Mouse (Mus musculus): ENCODE data around the gene Olfr1031.
"Not testable (repeated sequence)": the region's sequence is repeated elsewhere in the genome, so short reads cannot be mapped to it uniquely, and the experiment has no call there.

Olfr1031 gene

GRCm38 (mm10) chr2:85990004-85990403 lies at the start of gene Olfr1031:
Gene Olfr1031 (plus strand): TSS chr2:85990304.
- DNase-seq (ENCODE audit: low read depth, low spot score), result no peak

GRCm38 (mm10) chr2:85950137-85950536 lies 40.0 kb upstream of the Olfr1031 start, which contains the start of gene Olfr1028:
Gene Olfr1028 (plus strand): TSS chr2:85950437.
- DNase-seq (ENCODE audit: low read depth, low spot score), result no peak

- DNase-seq (ENCODE audit: low read depth, low spot score), result no peak
Measured at GRCm38 (mm10) chr2:85973595-85973994, 16.5 kb upstream of the Olfr1031 start, which contains the start of gene Olfr1029. Gene Olfr1029 (plus strand): TSS chr2:85973895.

GRCm38 (mm10) chr2:85978976-85979375 lies 11.1 kb upstream of the Olfr1031 start, which contains the start of gene Olfr1030:
Gene Olfr1030 (plus strand): TSS chr2:85979276.
- no peak for DNase-seq (ENCODE audit: low read depth, low spot score)

- DNase-seq (ENCODE audit: low read depth, low spot score), result no peak
Measured at GRCm38 (mm10) chr2:86005240-86005639, 15.1 kb downstream of the Olfr1031 start, which contains the start of gene Olfr1032. Gene Olfr1032 (plus strand): TSS chr2:86005540.

GRCm38 (mm10) chr2:86020406-86020805 lies 30.3 kb downstream of the Olfr1031 start, which contains the start of gene Olfr1033:
Gene Olfr1033 (plus strand): TSS chr2:86020633.
- DNase-seq (ENCODE audit: low read depth, low spot score), result not testable (repeated sequence)

GRCm38 (mm10) chr2:86021518-86021917 lies 31.4 kb downstream of the Olfr1031 start:
- DNase-seq (ENCODE audit: low read depth, low spot score), result not testable (repeated sequence)
